Comparison of ENCODE assay signal across 8 mouse cellular contexts in the genomic region with DNA sequence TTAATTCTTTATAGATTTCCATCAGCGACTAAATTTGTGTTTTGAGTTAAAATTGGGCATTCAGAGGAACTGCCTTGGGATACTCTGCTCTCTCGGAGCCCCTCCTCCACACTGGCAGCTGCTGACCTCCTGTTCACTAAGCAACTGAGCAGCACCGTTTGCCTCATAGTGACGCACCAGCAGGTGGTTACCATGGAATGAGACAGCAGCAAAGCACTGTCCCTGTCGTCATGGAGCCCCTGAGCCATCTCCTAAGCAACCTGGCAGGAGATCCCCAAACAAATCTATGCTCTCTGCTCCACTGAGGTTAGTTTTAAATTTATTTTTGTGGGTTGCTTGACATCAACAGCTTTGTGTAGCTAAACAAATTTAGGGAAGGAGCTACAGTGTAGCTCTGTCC.
A peak's percentile ranks its signal among the peaks of the same experiment; 100 is the strongest.
DNase-seq lines count a peak whose midpoint lies in the region; ATAC-seq and TF ChIP-seq lines count a peak whose summit lies in the region.

No protein-coding gene starts in this region.

- no peak overlapping the region for H3K4me3 ChIP-seq in forebrain, postnatal 0 days (ENCODE audit: low read depth, low read length)
- H3K4me3 ChIP-seq in olfactory bulb, adult 2 months (ENCODE audit: insufficient read depth, low read depth, low read length) = no peak overlapping the region
- no peak overlapping the region for H3K4me3 ChIP-seq in liver, postnatal 0 days (ENCODE audit: low read depth, low read length)

- TF ChIP-seq POLR2A in olfactory bulb, adult 2 months (IDR thresholded peaks at IDR 0.05; ENCODE audit: insufficient read depth, low read depth, low read length) = no peak

- no peak overlapping the region for H3K9ac ChIP-seq in forebrain, postnatal 0 days
- H3K9ac ChIP-seq in liver, postnatal 0 days (replicated peaks) = no peak overlapping the region

- H3K36me3 ChIP-seq in forebrain, postnatal 0 days (ENCODE audit: insufficient read depth) = no peaks in the 10 kb centered on the region
- H3K36me3 ChIP-seq in liver, postnatal 0 days (replicated peaks; ENCODE audit: insufficient read depth, low read length) = no peaks in the 10 kb centered on the region

- H3K4me2 ChIP-seq in forebrain, postnatal 0 days (ENCODE audit: low read depth) = no peak overlapping the region; the same call in 1 of the 2 replicates
- no peak overlapping the region for H3K4me2 ChIP-seq in liver, postnatal 0 days (ENCODE audit: low read depth, low read length)

- TF ChIP-seq EP300 in liver, postnatal 0 days (IDR thresholded peaks at IDR 0.05; ENCODE audit: low read depth) = no peak

- TF ChIP-seq CTCF in forebrain, postnatal 0 days (IDR thresholded peaks at IDR 0.05; ENCODE audit: low read depth) = no peak
- no peak for TF ChIP-seq CTCF in olfactory bulb, adult 2 months (IDR thresholded peaks at IDR 0.05; ENCODE audit: insufficient read depth, low read depth, low read length)
- no peak for TF ChIP-seq CTCF in liver, postnatal 0 days (IDR thresholded peaks at IDR 0.05; ENCODE audit: low read depth)

- H3K9me3 ChIP-seq in forebrain, postnatal 0 days (ENCODE audit: low read length) = no peaks in the 10 kb centered on the region
- H3K9me3 ChIP-seq in liver, postnatal 0 days (ENCODE audit: low read length) = no peaks in the 10 kb centered on the region

- peak; percentile 98 for ATAC-seq in forebrain, postnatal 0 days
- no peak for ATAC-seq in activated CD4-positive, CD25-positive, alpha-beta regulatory T cell, adult 4 months
- no peak for ATAC-seq in liver, postnatal 0 days

- peaks cover 17% of the 10 kb centered on the region for H3K4me1 ChIP-seq in forebrain, postnatal 0 days (ENCODE audit: insufficient read depth)
- peaks cover 5% of the 10 kb centered on the region for H3K4me1 ChIP-seq in olfactory bulb, adult 2 months (ENCODE audit: control insufficient read depth, insufficient read depth, low read length)
- no peaks in the 10 kb centered on the region for H3K4me1 ChIP-seq in liver, postnatal 0 days (ENCODE audit: insufficient read depth)

- peak; percentile 81 for DNase-seq in Muller cell, postnatal 12 days (ENCODE audit: inconsistent ontology term)
- DNase-seq in adrenal gland, postnatal 25 days = peak; percentile 16
- DNase-seq in forebrain, postnatal 0 days = peak; percentile 84
- DNase-seq in layer of hippocampus, postnatal 25 days (ENCODE audit: extremely low spot score in 1 of 2, low spot score in 1 of 2) = peak; percentile 44 to 58
- DNase-seq in thymus, postnatal 4 days = no peak
- no peak for DNase-seq in liver, postnatal 0 days

- 2% methylated on average over 5 of the region's 5 CpGs for WGBS in forebrain, postnatal 0 days
- WGBS in olfactory bulb, adult 2 months = 8% methylated on average over 5 of the region's 5 CpGs
- WGBS in liver, postnatal 0 days (ENCODE audit: insufficient replicate concordance) = 23% methylated on average over 5 of the region's 5 CpGs

- H3K27ac ChIP-seq in forebrain, postnatal 0 days (ENCODE audit: low read depth, low read length) = peak overlapping the region; percentile 66
- peak overlapping the region; percentile 70; the same call in 1 of the 2 replicates for H3K27ac ChIP-seq in olfactory bulb, adult 2 months (ENCODE audit: insufficient read depth, low read depth, low read length)
- H3K27ac ChIP-seq in liver, postnatal 0 days (ENCODE audit: low read depth) = no peak overlapping the region

- H3K27me3 ChIP-seq in forebrain, postnatal 0 days (ENCODE audit: insufficient read depth, low read length) = no peaks in the 10 kb centered on the region
- no peaks in the 10 kb centered on the region for H3K27me3 ChIP-seq in liver, postnatal 0 days (ENCODE audit: insufficient read depth, low read length)

Comparison
In these comparisons a context has a peak if more than half of its experiments do, and no peak if none do; other contexts are left out.
1. DNase-seq: peak in Muller cell, postnatal 12 days (single experiment), adrenal gland, postnatal 25 days (single experiment), forebrain, postnatal 0 days (single experiment) and layer of hippocampus, postnatal 25 days (2 of 2); none in thymus, postnatal 4 days (single experiment) and liver, postnatal 0 days (single experiment).